Mouse (Mus musculus) thymus, postnatal 0 days (tissue): ENCODE data around the gene Dnph1. TPM values are rescaled to one million over a fixed set of nuclear protein-coding genes. Genes with fewer than 3 reads are reported as not detected.
"Not testable (repeated sequence)": the region's sequence is repeated elsewhere in the genome, so short reads cannot be mapped to it uniquely, and the experiment has no call there.

Experiments
- DNase-seq: peaks from one replicate; pipeline ENCODE4 v3.0.0-alpha.2; 2015; ENCODE audit warnings: low spot score
- polyA plus RNA-seq: library from polyadenylated mRNA; unstranded; fragments of >200 nt; fragmentation: Nextera tagmentation; extraction: Ambion mirVana; gene quantifications from 2 replicates; pipeline ENCODE4 v1.2.1, GENCODE M21; 2015

Gene Dnph1
- 28.3 and 33.7 TPM in 2 replicates for polyA plus RNA-seq

GRCm38 (mm10) chr17:46496623-46497434, at the start of gene Dnph1:
Dnph1 (plus strand) TSS chr17:46496711.
- DNase-seq = peak; percentile 71

GRCm38 (mm10) chr17:46452683-46453082, 43.8 kb upstream of the Dnph1 start:
- no peak for DNase-seq

- no peak for DNase-seq
These were observed 43.1 kb upstream of the Dnph1 start for GRCm38 (mm10) chr17:46453302-46453948.

- no peak for DNase-seq
These were observed 42.5 kb upstream of the Dnph1 start for GRCm38 (mm10) chr17:46453970-46454411.

- DNase-seq = no peak
These were observed 42.0 kb upstream of the Dnph1 start for GRCm38 (mm10) chr17:46454539-46454938.

DNA sequence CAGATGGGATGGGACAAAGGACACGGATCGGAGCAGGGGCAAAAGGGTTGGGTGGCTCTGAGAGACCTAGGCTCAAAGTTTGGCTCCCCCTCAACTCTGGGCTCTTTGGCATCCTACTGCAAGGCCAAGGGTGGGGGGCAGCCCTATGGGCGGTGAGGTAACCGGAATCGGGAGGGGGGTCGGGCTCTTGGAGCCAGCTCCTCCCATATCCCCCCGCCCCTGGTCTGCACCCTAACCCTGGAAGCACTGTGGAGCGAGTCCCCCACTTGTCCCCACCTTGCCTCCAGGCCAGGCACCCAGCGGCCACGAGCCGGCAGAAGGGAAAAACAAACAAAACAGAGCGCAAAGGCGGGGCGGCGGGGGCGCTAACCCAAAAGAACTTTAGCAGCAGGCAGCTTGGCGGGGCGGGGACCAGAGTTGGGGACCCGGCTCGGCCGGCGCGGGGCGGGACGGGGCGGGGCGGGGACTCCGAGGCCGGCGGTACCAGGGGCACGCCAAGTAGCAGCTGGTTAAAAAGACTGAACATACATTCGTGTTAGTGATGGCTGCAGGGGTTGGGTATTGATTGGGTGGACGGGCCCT, 41.3 kb upstream of the Dnph1 start:
- no peak for DNase-seq

GRCm38 (mm10) chr17:46457791-46458190, 38.7 kb upstream of the Dnph1 start:
- DNase-seq = peak; percentile 53

DNA sequence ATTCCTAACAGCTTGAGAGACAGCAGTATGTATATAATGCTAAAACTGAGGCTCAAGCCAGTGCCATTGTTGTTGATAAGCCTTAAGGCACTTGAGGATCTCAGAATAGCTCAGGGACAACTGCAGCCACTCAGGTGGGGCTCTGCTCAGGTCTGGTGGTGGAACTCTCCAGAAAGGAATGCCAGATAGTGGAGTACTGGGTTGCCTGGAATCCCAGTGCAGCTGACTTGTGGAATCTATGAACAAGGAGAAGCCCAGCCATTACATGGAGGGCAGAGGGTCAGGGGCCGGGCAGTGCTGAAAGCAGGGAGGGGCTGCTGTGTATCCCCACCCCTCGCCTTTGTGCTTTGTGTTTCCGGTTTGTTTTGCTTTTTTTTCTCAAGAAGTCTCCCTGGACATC, 38.1 kb upstream of the Dnph1 start:
- no peak for DNase-seq

DNA sequence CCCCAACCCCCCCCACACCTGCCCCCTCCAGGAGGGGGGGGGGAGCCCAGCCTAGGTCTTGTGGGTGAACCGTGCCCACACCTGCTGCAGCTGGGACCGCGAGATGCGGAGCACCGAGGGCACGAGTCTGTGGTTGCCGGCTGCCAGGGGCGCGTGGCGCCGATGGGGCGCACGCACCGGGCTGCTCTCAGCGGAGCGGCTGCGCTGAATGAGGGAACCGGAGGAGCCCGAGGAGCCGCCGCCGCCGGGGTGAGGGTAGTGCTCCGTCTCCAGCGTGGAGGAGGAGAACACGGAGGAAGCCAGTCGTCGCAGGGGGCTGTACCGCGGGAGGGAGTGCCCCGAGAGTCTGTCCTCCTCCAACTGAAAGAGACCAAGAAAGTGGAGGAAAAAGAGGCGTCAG, 35.8 kb upstream of the Dnph1 start:
- no peak for DNase-seq

DNA sequence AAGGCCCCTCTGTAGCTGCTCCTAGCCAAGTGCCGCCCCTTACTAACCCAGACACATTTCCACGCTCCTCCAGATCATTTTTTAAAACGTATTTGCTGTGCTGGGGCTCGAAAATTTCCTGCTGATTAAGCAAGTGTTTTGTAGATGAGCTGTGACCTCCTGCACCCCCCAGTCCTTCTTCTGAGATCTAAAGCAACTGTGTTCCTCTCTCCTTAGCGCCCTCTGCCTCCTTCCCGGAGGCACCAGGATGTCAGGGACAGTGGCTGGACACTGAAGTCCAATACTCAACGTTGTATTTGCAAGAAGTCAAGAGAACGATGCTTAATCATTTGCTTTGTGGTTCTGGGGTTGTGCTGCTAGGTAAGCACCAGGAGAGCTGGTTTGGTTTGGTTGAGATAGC, 35.2 kb upstream of the Dnph1 start:
- DNase-seq = no peak

GRCm38 (mm10) chr17:46462226-46462625, 34.3 kb upstream of the Dnph1 start:
- no peak for DNase-seq

- no peak for DNase-seq
These were observed 28.7 kb upstream of the Dnph1 start for GRCm38 (mm10) chr17:46467830-46468229.

GRCm38 (mm10) chr17:46476601-46477000, 19.9 kb upstream of the Dnph1 start:
- DNase-seq = peak; percentile 59

- no peak for DNase-seq
These were observed 19.2 kb upstream of the Dnph1 start for GRCm38 (mm10) chr17:46477286-46477685.

DNA sequence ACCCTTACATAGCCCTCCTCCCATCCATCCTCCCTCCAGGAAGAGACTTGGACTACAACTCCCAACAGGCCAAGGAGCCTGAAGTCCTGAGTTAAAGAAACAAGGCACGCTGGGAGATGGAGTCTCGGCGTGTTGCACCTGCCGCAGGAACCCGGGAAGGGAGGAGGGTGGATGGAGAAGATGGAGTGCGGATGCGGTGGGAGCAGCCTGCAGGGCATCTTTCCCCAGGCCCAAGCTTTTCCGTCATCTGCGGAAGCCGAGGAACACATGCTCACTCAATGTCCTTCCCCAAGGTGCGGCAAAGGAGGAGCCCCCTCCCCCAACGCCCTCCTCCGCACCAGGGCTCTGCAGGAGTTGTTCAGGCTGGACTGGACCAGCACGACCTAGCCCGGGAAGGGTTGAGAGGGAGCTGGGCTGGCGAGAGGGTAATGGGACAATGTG, 12.9 kb upstream of the Dnph1 start:
- no peak for DNase-seq

- no peak for DNase-seq
These were observed 12.5 kb upstream of the Dnph1 start for GRCm38 (mm10) chr17:46484021-46484431.

DNA sequence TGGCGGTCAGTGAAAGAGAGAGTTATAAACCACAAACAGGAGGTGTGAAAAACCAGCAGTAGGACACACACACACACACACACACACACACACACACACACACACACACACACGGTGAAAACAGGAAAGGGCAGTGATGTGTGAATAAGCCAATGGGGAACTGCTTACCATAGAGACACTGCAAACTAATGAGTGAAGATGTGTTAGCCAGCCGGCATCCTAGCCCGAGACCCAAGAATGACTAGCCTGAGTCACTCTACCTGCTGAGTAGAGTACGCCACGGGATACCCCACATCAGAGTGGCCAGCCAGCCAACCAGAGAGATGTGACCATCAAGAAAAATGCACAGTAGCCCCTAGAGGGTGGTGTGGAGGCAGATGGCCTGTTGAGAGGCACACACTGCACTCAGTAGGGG, 12.0 kb upstream of the Dnph1 start:
- no peak for DNase-seq

DNA sequence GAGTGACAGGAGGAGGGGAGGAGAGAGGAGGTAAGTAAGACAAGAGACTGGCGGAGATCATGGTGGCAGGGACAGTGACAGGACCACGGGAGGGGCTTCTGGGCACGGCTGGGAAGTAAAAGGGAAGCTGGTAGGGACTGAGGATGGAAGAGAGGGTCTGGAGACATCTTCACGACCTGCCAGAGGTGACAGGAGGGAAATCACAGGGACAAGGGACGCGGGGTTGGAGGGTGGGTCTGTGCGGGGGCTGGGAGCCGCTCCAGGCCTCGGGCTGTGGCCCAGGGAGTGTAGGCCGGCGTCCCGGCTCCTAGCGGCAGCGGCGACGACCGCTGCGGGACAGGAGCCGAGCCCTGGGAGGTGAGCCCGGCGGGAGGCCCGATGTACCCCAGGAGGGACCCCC, 9.5 kb upstream of the Dnph1 start:
- DNase-seq = no peak

DNA sequence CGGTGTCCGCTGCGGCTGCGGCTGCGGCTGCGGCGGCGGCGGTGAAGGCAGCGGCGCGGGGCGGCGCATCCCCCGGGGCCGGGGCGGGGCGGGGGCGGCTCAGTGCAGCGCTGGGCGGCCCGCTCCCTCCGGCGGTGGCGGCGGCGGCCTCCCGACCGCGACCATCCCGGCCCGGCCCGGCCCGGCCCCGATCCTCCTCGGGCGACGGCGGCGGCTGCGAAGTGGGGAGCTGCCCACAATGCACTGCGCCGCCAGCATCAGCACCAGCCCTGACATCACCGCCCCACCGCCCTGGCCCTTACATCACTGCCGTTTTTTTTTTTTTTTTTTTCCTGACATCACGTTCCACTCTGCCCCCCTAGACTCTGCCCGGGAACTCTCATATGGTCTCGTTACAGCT, 9.1 kb upstream of the Dnph1 start, which contains the start of gene Ttbk1:
TSS of gene Ttbk1 (minus strand) at position 245 of the 400 bp plus-strand sequence.
- no peak for DNase-seq

GRCm38 (mm10) chr17:46495486-46495885, 1.0 kb upstream of the Dnph1 start:
- DNase-seq = no peak

DNA sequence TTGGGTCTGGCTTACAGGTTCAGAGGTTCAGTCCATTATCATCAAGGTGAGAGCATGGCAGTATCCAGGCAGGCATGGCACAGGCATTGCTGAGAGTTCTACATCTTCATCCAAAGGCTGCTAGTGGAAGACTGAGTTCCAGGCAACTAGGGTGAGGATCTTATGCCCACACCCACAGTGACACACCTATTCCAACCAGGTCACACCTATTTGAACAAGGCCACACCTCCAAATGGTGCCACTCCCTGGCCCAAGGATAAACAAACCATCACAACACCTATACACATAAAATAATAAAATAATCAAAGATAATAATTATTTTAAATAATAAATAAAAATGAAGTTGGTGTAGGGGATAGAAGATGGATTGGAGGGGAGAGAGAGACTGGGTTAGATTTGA, 430 bp upstream of the Dnph1 start:
- DNase-seq = not testable (repeated sequence)

DNA sequence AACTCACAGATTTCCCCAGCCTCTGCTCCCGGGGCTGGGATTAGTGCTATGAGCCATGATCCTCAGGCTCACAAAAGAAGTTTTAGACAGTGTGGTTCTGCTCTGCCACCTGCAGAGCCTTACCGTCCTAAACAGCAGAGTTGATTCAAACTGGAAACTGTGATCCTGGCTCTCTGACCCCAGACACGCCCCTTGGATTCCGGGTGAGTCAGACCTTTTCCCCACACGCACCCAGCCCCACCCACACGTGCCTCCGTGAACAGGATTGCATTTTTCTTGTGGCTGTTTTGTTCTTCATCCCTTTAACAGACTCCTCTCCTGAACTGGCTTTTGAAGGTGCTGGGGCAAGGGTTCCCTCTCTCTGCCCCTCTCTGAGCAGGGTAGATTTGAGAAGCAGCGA, 1.4 kb downstream of the Dnph1 start:
- no peak for DNase-seq
